Mouse (Mus musculus): ENCODE measurements around the gene Nkx1-2. TPM values are rescaled to one million over a fixed set of nuclear protein-coding genes. Genes with fewer than 3 reads are reported as not detected.

The Nkx1-2 gene
- total RNA-seq, 2 experiments from 2014 or later = not detected

DNA sequence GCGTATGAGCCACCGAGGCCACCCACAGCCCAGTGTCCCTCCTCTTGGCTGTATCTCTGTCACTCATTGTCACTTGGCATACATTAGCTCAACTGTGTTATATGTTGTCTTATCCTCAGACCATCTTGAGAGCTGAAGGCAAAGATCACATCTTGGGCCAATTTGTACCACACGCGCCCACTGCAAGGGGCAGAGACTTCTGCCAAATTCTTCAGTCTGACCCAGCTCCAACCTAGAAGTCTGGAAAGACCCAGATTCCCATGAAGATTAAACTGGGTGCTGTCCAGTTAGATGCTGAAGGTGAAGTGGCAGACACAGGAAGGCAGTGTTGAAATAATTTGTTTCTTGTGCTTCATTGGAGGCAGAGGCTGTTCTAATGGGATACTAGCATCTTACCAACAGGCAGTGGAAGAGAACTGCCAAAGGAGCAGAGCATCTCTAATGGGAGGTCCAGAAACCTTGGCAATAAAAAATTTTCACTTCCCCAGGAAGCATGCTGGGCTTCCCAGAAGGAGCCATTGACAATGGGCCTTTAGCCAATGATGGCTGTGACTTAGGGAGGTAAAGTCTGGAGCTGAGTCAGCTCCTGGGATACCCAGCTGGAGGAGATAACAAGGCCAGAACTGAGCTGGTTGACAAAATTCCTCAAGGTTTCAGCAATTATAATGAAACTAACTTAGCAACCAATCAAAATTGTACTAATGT, 9.0 kb upstream of the Nkx1-2 start:
- DNase-seq = no peak
- intact Hi-C loops (cut with DNase I) = no loop called here

GRCm38 (mm10) chr7:132605689-132606088, 6.3 kb upstream of the Nkx1-2 start:
- DNase-seq = no peak
- intact Hi-C loops (cut with DNase I) = no loop called here

DNA sequence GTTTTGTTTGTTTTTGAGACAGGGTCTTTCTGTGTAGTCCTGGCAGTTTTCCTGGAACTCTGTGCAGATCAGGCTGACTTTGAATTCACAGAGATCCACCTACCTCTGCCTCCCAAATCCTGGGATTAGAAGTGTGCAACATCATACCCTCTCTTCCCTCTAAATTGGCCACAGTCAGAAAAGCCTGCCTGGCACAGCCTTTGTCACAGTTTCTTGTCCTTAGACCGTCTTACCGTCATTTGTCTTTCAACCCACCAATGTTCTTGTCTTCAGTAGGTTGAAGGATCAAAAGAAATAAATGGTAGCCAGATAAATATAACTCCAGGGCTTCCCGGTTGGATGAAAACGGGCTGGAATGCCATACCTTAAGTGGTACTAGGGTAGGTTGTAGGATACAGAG, 5.3 kb upstream of the Nkx1-2 start:
- intact Hi-C loops (cut with DNase I) = no loop called here
- DNase-seq = no peak

GRCm38 (mm10) chr7:132600926-132601325, 1.5 kb upstream of the Nkx1-2 start:
- DNase-seq = no peak
- intact Hi-C loops (cut with DNase I) = no loop called here

- no peak for DNase-seq
- intact Hi-C loops (cut with DNase I) = no loop called here
Measured at GRCm38 (mm10) chr7:132600026-132600425, 589 bp upstream of the Nkx1-2 start.

DNA sequence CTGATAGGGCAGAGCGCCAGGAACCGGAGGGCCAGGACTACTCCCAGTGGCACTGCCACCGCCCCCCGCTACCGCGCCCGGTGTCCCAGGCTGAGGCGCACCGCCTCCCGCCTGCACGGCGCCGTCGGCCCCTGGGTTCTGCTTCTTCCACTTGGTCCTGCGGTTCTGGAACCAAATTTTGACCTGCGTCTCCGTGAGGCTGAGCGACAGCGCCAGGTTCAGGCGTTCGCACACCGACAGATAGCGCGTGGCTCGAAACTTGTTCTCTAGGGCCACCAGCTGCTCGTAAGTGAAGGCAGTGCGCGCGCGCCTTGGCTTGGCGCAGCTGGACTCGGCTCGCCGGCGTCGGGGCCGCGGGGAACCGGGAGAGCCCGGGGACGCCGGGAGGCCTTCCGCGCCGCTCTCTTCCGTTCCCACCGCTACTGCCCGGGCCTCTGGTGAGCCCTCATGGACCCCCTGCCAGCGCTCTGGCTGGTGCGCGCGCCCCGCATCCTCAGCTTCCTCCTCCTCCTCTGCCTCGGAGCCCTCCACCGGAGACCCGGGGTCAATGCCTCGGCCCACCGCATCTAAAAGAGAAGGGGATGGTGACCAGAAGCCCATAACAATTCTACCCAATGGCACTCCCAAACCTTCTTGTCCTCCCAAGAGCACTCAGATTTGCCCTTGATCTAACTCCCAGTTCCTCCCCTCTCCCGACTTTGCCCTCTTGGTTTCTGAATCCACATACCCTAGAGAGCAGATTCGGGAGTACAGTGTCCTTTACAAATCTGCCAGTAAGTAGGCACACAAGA, 2.0 kb downstream of the Nkx1-2 start:
- peak in 1 of 2 experiments; percentile 34 for DNase-seq
- intact Hi-C loops (cut with DNase I) = no loop called here

DNA sequence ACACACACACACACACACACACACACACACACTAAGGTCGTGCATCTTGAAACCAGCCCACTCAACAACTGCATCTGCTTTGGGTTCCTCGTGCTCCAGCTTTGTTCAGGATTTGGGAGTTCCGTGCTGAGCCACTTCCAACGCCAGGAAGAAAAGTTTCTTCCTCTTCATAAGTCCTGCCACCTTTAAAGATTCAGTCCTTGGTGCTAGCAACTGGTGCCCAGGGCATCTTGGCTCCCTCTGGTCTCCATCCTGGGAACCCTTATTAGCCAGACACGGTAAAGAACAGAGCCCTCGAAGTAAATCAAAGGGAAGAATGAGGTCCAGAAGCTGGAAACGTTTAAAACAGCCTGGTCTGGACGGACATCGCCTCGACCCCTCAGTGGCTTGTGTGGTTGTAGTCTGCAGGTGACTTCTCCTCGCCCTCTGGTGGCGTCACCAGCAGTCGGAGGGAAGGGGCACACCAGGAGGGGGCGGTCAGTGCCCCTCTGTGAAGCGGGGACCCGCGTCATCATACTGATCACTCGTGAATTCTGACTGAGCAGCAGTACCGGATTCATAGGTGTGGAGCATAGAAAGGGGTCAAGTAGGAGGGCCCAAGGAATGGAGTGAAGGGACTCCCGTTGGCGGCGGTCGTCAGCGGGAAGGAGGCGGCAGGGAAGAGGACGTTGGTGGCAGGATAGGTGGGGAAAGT, 2.7 kb downstream of the Nkx1-2 start:
- DNase-seq = no peak
- intact Hi-C loops (cut with DNase I) = no loop called here

DNA sequence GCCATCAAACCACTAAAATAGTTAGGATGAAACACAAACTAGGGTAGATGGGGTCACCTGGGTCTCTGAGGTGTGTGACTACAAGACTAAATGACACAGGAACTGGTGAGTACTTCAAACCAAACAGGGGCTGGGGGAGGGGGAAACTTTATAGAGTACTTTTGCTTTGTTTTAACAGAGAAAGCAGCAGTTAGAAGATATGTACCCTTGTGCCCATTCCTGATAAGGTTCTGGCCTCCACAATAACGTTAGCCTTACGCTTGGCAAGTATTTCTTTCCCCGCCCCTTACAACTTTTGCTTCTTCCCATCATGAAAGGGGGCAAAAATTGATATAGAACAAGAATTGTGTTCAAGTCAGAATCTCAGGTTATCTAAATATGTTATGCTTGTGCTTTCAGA, 3.6 kb downstream of the Nkx1-2 start:
- intact Hi-C loops (cut with DNase I) = no loop called here

DNA sequence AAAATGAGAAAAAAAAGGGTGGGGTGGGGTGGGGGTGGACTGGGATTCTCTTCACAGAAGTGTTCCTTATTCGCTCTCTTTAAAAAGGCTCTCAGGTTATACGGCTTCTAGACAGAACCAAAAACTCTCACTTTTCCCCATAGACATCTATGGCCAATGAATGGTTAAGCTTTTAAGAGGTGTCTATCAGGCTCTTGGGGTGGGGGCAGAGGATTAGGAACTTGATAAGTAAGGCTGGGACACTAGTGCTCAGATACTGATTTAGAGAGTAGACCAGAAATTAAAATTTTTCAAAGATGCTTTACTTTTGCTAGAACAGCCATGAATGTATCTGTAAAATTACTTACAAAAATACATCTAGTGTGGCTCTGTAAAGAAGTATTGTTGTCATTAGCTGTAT, 5.1 kb downstream of the Nkx1-2 start:
- no peak for DNase-seq
- intact Hi-C loops (cut with DNase I) = no loop called here

More for the DNA sequence above, 3.6 kb downstream of the Nkx1-2 start:
- DNase-seq = no peak

DNA sequence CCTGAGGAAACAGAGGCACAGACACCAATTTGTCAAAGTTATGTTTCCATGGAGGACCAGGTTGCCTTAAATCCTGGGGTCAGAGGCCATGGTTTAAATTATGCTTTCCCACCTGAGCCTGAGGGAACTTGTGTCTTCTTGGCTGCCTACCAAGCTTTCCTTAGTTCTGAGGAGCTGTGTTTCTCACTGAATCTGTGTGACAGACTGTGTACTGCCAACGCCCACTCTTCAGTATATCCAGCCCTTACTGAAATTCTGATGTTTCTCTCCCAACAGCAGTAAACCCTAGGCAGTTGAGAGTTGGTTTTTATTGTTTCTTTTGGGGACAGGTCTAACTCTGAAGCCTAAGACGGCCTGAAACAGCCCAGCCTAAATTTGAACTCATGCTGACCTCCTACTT, 5.7 kb downstream of the Nkx1-2 start:
- intact Hi-C loops (cut with DNase I) = no loop called here

GRCm38 (mm10) chr7:132589610-132590009, 9.8 kb downstream of the Nkx1-2 start:
- intact Hi-C loops (cut with DNase I) = no loop called here
- no peak for DNase-seq

More for the DNA sequence above, 5.7 kb downstream of the Nkx1-2 start:
- DNase-seq = no peak

- no peak for DNase-seq
- intact Hi-C loops (cut with DNase I) = no loop called here
Measured at GRCm38 (mm10) chr7:132587167-132587566, 12.3 kb downstream of the Nkx1-2 start.

- DNase-seq = no peak
- intact Hi-C loops (cut with DNase I) = no loop called here
Measured at GRCm38 (mm10) chr7:132585695-132586491, 13.5 kb downstream of the Nkx1-2 start.

DNA sequence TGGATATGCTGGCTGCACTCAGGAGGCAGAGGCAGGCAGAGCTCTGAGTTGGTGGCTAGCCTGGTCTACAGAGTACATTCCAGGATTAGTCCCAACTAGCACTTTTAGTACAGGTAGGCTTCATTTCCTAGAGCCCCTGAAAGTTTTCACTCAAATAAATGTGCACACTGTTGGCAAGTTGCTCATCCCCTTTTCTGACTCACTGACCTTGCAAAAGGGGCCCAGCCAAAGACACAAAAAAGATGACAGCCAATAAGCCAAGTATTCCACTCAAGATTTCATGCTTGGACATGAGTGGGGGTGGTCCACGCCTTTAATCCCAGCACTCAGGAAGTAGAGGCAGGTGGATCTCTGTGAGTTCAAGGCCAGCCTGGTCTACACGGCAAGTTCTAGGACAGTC, 18.0 kb downstream of the Nkx1-2 start:
- intact Hi-C loops (cut with DNase I) = no loop called here
- no peak for DNase-seq

GRCm38 (mm10) chr7:132580511-132580910, 18.9 kb downstream of the Nkx1-2 start:
- no peak for DNase-seq
- intact Hi-C loops (cut with DNase I) = no loop called here

- intact Hi-C loops (cut with DNase I) = loop anchor here (5.0 to 10.0 kb wide), 2 partner anchors 60 to 238 kb away; partner anchors contain the start of gene Fam53b
- no peak for DNase-seq
Measured at GRCm38 (mm10) chr7:132576891-132577290, 22.5 kb downstream of the Nkx1-2 start.

- peak; percentile 95 to 97 for DNase-seq
- intact Hi-C loops (cut with DNase I) = loop anchor here (5.0 to 10.0 kb wide), 2 partner anchors 61 to 239 kb away; partner anchors contain the start of gene Fam53b
Measured at GRCm38 (mm10) chr7:132576116-132576650, 23.3 kb downstream of the Nkx1-2 start, which contains the start of gene Oat. Gene Oat (minus strand): TSS chr7:132576398.

DNA sequence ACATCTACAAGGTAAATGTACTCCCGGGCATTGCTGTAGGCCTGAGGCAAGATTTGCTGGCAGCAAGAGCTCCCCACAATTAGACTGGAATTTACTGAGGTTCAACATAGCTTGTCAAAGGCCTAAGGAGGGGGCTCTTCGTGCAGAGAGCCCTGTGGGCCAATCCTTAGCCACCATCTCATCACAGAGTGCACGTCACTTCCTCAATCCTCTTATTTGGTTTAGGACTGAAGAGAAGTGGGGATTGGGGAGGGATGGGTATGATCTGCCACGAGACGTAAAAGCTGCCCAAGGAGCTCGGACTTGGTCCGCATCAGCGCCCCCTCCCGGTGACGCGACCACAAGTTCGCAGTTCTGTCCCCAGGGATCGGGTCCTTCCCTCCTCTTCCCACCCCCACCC, 23.8 kb downstream of the Nkx1-2 start:
- DNase-seq = peak; percentile 86 to 88
- intact Hi-C loops (cut with DNase I) = loop anchor here (5.0 to 10.0 kb wide), 2 partner anchors 62 to 239 kb away; partner anchors contain the start of gene Fam53b

GRCm38 (mm10) chr7:132574646-132575045, 24.8 kb downstream of the Nkx1-2 start:
- intact Hi-C loops (cut with DNase I) = loop anchor here (5.0 to 10.0 kb wide), 2 partner anchors 63 to 240 kb away; partner anchors contain the start of gene Fam53b

DNA sequence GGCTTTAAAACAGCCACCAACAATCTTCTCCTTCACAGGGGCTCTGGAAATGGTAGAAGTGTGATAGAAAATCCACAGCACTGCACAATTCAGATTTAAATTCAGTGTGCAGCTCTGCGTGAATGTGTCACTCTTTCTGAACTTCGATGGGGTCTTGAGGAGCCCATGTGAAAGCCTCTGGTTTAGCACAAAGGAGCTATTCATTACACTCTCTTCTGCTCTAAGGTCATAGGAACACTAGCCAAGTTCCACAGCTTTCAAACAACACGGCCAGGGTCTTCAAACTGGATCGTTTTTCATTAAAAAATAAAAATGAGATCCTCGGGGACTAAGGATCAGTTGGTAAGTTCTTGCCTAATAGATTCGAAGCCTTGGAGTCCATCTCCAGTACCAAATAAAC, 26.2 kb downstream of the Nkx1-2 start:
- intact Hi-C loops (cut with DNase I) = loop anchor here (10.0 kb wide), 1 partner anchor 242 kb away; the partner anchor contains the start of gene Fam53b
- no peak for DNase-seq

More at GRCm38 (mm10) chr7:132574646-132575045, 24.8 kb downstream of the Nkx1-2 start:
- no peak for DNase-seq
